Mouse (Mus musculus) heart, postnatal 0 days (tissue): Measurements from ENCODE around the gene Lrrc15. TPM values are rescaled to one million over a fixed set of nuclear protein-coding genes. Genes with fewer than 3 reads are reported as not detected.
A peak's percentile ranks its signal among the peaks of the same experiment; 100 is the strongest.

Source experiments
- ATAC-seq: fragments of 200-750 bp; cut with Nextera tagmentation; 2 replicates; pipeline ENCODE4 v1.8.0; 2017; ENCODE audit warnings: low read depth, moderate number of reproducible peaks, moderate library complexity; ENCODE audit not compliant: insufficient read depth
- DNase-seq: peaks from one replicate; pipeline ENCODE4 v3.0.0-alpha.2; 2016; ENCODE audit warnings: low spot score
- H3K27ac ChIP-seq: fragments of 300-500 bp; sonication (generic); 2 replicates; pipeline ENCODE4 v1.5.1; 2014; ENCODE audit warnings: low read depth, mild to moderate bottlenecking
- H3K27me3 ChIP-seq: fragments of 300-500 bp; sonication (generic); 2 replicates; pipeline ENCODE4 v1.6.1; 2014; ENCODE audit warnings: low read length, mixed read lengths; ENCODE audit not compliant: control insufficient read depth, insufficient read depth
- H3K36me3 ChIP-seq: fragments of 300-500 bp; sonication (generic); replicated peaks from 2 replicates; pipeline ENCODE4 v1.6.1; 2014; ENCODE audit warnings: low read length, mixed read lengths; ENCODE audit not compliant: control insufficient read depth, insufficient read depth
- H3K4me1 ChIP-seq: fragments of 300-500 bp; sonication (generic); 2 replicates; pipeline ENCODE4 v1.6.1; 2014; ENCODE audit warnings: antibody characterized with exemption; ENCODE audit not compliant: control insufficient read depth, insufficient read depth
- H3K4me2 ChIP-seq: fragments of 300-500 bp; sonication (generic); 2 replicates; pipeline ENCODE4 v1.6.1; 2014; ENCODE audit warnings: low read depth, mild to moderate bottlenecking, low read length, moderate library complexity
- H3K4me3 ChIP-seq: fragments of 300-500 bp; sonication (generic); 2 replicates; pipeline ENCODE4 v1.5.1; 2014; ENCODE audit warnings: low read depth, low read length
- H3K9ac ChIP-seq: fragments of 300-500 bp; sonication (generic); replicated peaks from 2 replicates; pipeline ENCODE4 v1.6.1; 2014; ENCODE audit warnings: low read depth, low read length, mixed read lengths
- H3K9me3 ChIP-seq: fragments of 300-500 bp; sonication (generic); replicated peaks from 2 replicates; pipeline ENCODE4 v1.6.1; 2016; ENCODE audit warnings: low read length; ENCODE audit not compliant: control insufficient read depth
- CTCF ChIP-seq: IDR thresholded peaks from 2 replicates; pipeline ENCODE4 v1.5.1; 2016; ENCODE audit warnings: antibody characterized with exemption, control low read depth, low read depth
- EP300 ChIP-seq: IDR thresholded peaks from 2 replicates; pipeline ENCODE4 v1.6.1; 2016; ENCODE audit warnings: antibody characterized with exemption, low read depth
- WGBS: fragments of 180-500 bp; shearing (Covaris S2); extraction: QIAGEN DNeasy Blood & Tissue Kit; methylation state at CpG from one replicate; pipeline ENCODE4 v1.1.7; 2014; 5-methylcytosine and 5-hydroxymethylcytosine counted together
- polyA plus RNA-seq: library from polyadenylated mRNA; unstranded; fragments of >200 nt; fragmentation: Nextera tagmentation; extraction: Ambion mirVana; gene quantifications from 2 replicates; pipeline ENCODE4 v1.2.1, GENCODE M21; 2015
- total RNA-seq: library from RNA; depleted of rRNA; stranded (reverse); fragments of >200 nt; gene quantifications from 2 replicates; pipeline ENCODE4 v1.2.3, GENCODE M21; 2014; ENCODE audit warnings: low replicate concordance

The Lrrc15 gene
- total and polyA plus RNA-seq, 2 experiments from 2014 or later: 0.53 TPM; not detected in 1

DNA sequence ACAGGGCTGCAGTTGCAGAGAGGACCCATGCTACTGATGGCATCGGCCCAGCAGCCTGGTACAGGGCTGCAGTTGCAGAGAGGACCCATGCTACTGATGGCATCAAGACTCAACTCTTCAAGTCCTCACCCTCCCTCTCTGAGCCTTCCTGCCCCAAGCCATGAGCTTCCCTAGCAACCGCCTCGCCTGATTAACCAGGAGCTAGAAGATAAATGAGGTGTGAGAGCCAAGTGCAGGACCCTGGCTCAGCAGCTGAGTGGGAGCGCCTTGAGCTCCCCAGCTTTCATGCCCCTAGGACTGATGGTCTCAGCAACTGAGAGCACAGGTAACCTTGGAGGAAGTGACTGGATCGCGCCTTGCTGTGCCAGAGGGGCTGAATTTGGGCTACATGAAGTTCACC is 7.4 kb upstream of the Lrrc15 start:
- no peak overlapping the region for H3K9ac ChIP-seq
- TF ChIP-seq EP300 (no peak), CTCF (no peak)
- H3K4me1 ChIP-seq: no peaks in the 10 kb centered on the region
- no peaks in the 10 kb centered on the region for H3K9me3 ChIP-seq
- WGBS: 67% methylated on average over 6 of the region's 6 CpGs
- no peak overlapping the region for H3K27ac ChIP-seq
- no peaks in the 10 kb centered on the region for H3K27me3 ChIP-seq
- no peak overlapping the region for H3K4me3 ChIP-seq
- no peak for ATAC-seq
- DNase-seq: no peak
- no peak overlapping the region for H3K4me2 ChIP-seq
- H3K36me3 ChIP-seq: no peaks in the 10 kb centered on the region

DNA sequence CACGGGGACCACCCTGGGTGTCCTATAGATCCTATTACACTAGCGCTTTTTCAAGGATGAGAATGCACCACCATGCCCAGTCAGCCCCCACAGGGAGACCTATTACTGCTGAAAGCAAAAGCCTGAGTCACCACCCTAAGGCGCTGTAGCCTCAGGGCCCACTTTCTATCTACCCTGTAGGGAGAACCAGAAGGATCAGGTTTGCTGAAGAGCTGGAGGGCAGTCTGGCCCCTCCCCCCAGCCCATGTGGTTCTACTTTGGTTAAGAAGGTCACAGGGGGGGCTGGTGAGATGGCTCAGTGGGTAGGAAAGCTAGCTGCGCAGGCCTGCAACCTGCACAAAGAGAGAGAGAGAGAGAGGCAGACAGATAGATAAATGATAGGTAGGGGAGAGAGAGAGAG is 2.6 kb upstream of the Lrrc15 start:
- Histone ChIP-seq H3K27ac (no peak overlapping the region), H3K36me3 (no peaks in the 10 kb centered on the region), H3K4me2 (no peak overlapping the region), H3K4me1 (no peaks in the 10 kb centered on the region), H3K9ac (no peak overlapping the region), H3K27me3 (peaks cover 38% of the 10 kb centered on the region), H3K4me3 (no peak overlapping the region), H3K9me3 (no peaks in the 10 kb centered on the region)
- DNase-seq: no peak
- no peak for ATAC-seq
- 80% methylated on average over 4 of the region's 4 CpGs for WGBS
- no peak for TF ChIP-seq CTCF
- TF ChIP-seq EP300: no peak

- DNase-seq (peak; percentile 33), ATAC-seq (0 out of 2 replicates have a peak, but pooled peaks have one; percentile 49)
- Histone ChIP-seq H3K36me3 (no peaks in the 10 kb centered on the region), H3K9ac (no peak overlapping the region), H3K27ac (no peak overlapping the region), H3K4me3 (peak overlapping the region; percentile 20; the same call in 1 of the 2 replicates), H3K27me3 (peaks cover 45% of the 10 kb centered on the region), H3K9me3 (no peaks in the 10 kb centered on the region), H3K4me1 (no peaks in the 10 kb centered on the region), H3K4me2 (peak overlapping the region; percentile 27)
- 3% methylated on average over 15 of the region's 15 CpGs for WGBS
- no peak for TF ChIP-seq EP300
- peak; percentile 75 for TF ChIP-seq CTCF
These were observed 784 bp upstream of the Lrrc15 start for GRCm38 (mm10) chr16:30283743-30284337.

DNA sequence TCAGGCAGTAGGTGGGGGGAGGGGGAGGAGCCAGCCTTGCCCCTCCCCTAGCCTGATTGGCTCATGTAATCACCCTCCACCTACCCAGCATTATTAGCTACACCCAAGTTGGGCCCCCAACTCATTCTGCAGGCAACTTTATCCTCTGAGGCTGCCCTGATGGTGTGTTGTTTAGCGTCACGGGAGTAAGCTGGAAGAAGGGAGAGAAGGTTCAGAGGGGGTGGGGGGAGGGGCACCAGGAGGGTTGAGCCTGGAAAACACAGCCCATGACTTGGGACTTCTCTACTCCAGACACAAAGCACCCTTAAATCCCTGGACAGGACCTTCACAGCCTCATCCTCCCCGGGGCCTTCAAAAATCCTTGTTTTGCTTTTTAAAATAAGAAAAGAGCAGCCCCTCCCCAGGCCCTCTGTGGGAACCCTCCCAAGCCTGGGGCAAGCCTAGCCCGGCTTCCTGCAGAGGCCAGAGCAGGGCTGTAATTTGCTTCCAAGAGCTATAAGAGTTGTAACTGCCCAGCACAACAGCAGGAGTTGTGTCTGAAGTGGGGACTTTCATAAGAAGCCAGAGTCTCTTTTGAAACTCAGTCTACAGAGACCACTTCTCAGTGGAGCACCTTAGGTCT is 2.3 kb downstream of the Lrrc15 start:
- H3K9ac ChIP-seq: no peak overlapping the region
- H3K4me2 ChIP-seq: no peak overlapping the region
- no peak overlapping the region for H3K27ac ChIP-seq
- H3K4me3 ChIP-seq: no peak overlapping the region
- no peaks in the 10 kb centered on the region for H3K36me3 ChIP-seq
- peaks cover 4% of the 10 kb centered on the region; the same call in 1 of the 2 replicates for H3K4me1 ChIP-seq
- DNase-seq (no peak), ATAC-seq (no peak)
- H3K27me3 ChIP-seq: peaks cover 45% of the 10 kb centered on the region
- 33% methylated on average over 4 of the region's 4 CpGs for WGBS
- no peaks in the 10 kb centered on the region for H3K9me3 ChIP-seq
- TF ChIP-seq EP300: no peak
- TF ChIP-seq CTCF: no peak

DNA sequence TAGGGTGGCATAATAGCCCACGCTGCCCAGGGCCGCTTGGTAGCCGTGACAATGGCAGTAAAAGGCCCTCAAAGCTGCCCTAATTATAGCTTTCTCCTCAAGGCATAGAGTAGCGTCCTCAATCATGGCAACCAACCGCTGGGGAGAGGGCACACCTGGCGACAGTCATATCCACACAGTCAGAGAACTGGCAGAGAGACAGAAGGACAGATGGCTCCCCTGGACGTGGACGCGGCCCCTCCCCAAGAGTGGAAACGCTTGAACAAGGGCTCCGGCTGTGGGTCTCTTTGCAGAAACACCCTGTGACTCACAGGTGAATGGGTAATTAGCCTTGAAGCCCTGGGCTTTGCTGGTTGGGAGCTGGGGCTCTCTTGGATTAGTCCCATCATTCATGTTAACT is 4.7 kb downstream of the Lrrc15 start:
- Histone ChIP-seq H3K27ac (no peak overlapping the region), H3K9ac (no peak overlapping the region), H3K27me3 (peaks cover 32% of the 10 kb centered on the region), H3K4me3 (no peak overlapping the region), H3K9me3 (no peaks in the 10 kb centered on the region), H3K36me3 (no peaks in the 10 kb centered on the region), H3K4me2 (no peak overlapping the region), H3K4me1 (peaks cover 7% of the 10 kb centered on the region; the same call in 1 of the 2 replicates)
- WGBS: 82% methylated on average over 11 of the region's 11 CpGs
- TF ChIP-seq CTCF (no peak), EP300 (no peak)
- ATAC-seq (no peak), DNase-seq (no peak)
